Mouse (Mus musculus) heart, embryonic 16.5 days (tissue): ENCODE measurements at regions not wholly inside any gene's neighbourhood (a gene's known extent, or its start where the extent isn't known, plus 50 kb on each side); places are given as distances from the start of the nearest gene placed in this dataset.
"Not testable (repeated sequence)": the region's sequence is repeated elsewhere in the genome, so short reads cannot be mapped to it uniquely, and the experiment has no call there.

Source experiments
- ATAC-seq: fragments of 200-750 bp; cut with Nextera tagmentation; replicated peaks from 2 replicates; pipeline ENCODE4 v1.8.0; 2017; ENCODE audit warnings: moderate number of reproducible peaks; ENCODE audit not compliant: insufficient read depth, low FRiP score; ENCODE audit errors: extremely low read depth
- H3K27ac ChIP-seq: fragments of 300-500 bp; sonication (generic); 2 replicates; pipeline ENCODE4 v1.5.1; 2014; ENCODE audit warnings: mild to moderate bottlenecking, low read length, control low read depth, moderate library complexity
- H3K27me3 ChIP-seq: fragments of 300-500 bp; sonication (generic); 2 replicates; pipeline ENCODE4 v1.6.1; 2014; ENCODE audit warnings: low read length, mixed read lengths; ENCODE audit not compliant: control insufficient read depth, insufficient read depth
- H3K36me3 ChIP-seq: fragments of 300-500 bp; sonication (generic); 2 replicates; pipeline ENCODE4 v1.6.1; 2014; ENCODE audit not compliant: control insufficient read depth, insufficient read depth
- H3K4me1 ChIP-seq: fragments of 300-500 bp; sonication (generic); 2 replicates; pipeline ENCODE4 v1.6.1; 2014; ENCODE audit warnings: low read length, mixed read lengths; ENCODE audit not compliant: control insufficient read depth, insufficient read depth
- H3K4me2 ChIP-seq: fragments of 300-500 bp; sonication (generic); 2 replicates; pipeline ENCODE4 v1.6.1; 2014; ENCODE audit warnings: low read depth, mild to moderate bottlenecking, control low read depth, low read length
- H3K4me3 ChIP-seq: fragments of 300-500 bp; sonication (generic); 2 replicates; pipeline ENCODE4 v1.5.1; 2014; ENCODE audit warnings: mild to moderate bottlenecking, control low read depth, low read length
- H3K9ac ChIP-seq: fragments of 300-500 bp; sonication (generic); 2 replicates; pipeline ENCODE4 v1.6.1; 2014; ENCODE audit warnings: low read length, control low read depth
- H3K9me3 ChIP-seq: fragments of 300-500 bp; sonication (generic); replicated peaks from 2 replicates; pipeline ENCODE4 v1.6.1; 2016; ENCODE audit warnings: low read length; ENCODE audit not compliant: control insufficient read depth
- WGBS: fragments of 180-500 bp; shearing (Covaris S2); extraction: QIAGEN DNeasy Blood & Tissue Kit; methylation state at CpG from one replicate; pipeline ENCODE4 v1.1.7; 2014; 5-methylcytosine and 5-hydroxymethylcytosine counted together

- Histone ChIP-seq H3K27me3 (no peaks in the 10 kb centered on the region), H3K9ac (no peak overlapping the region), H3K27ac (no peak overlapping the region), H3K36me3 (no peaks in the 10 kb centered on the region), H3K9me3 (no peaks in the 10 kb centered on the region), H3K4me2 (no peak overlapping the region), H3K4me1 (no peaks in the 10 kb centered on the region), H3K4me3 (no peak overlapping the region)
- 80% methylated on average over 3 of the region's 3 CpGs for WGBS
- ATAC-seq, result no peak
Observed at GRCm38 (mm10) chr8:96092931-96093330, 204.6 kb upstream of the Got2 start.

DNA sequence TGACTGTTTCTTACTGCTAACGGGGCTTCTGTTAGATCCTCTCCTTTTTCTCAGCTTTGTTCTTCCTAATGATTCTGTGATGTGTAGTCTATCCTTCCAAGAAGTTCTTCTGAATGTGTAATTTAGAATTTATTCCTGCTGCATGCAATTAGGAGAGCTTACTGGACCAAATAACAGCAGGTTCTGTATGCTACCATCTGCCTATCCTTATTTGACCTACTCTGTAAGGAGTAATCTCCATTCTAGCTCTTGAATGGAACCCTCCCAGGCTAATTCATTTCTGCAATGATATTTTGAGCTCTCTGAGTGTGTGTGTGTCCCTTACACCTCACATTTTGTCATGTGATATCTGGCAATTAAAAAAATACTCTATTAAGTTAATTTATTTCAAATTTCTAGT, 201.9 kb upstream of the Got2 start:
- Histone ChIP-seq H3K27ac (no peak overlapping the region), H3K4me1 (no peaks in the 10 kb centered on the region), H3K4me2 (no peak overlapping the region), H3K27me3 (no peaks in the 10 kb centered on the region), H3K36me3 (no peaks in the 10 kb centered on the region), H3K9me3 (no peaks in the 10 kb centered on the region), H3K4me3 (no peak overlapping the region), H3K9ac (no peak overlapping the region)
- no peak for ATAC-seq
- 75% methylated on average over 1 of the region's 1 CpGs for WGBS

DNA sequence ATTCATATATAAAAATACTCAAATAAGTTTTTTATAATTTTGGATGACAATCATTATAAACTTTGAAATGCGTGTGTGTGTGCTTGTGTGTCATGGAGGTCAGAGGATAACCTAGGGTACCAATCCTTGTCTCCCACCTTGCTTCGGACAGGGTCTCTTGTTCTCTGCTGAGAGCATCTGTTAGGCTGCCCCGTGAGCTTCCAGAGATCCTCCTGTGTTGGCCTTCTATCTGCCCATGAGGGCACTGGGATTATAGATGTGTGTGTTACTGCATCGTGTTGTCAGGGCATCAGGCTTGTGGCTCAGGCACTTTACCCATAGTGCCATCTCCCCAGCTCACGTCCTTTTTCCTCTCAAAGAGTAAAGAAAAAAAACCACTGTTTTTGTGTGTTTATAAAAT, 180.0 kb upstream of the Got2 start:
- Histone ChIP-seq H3K27me3 (no peaks in the 10 kb centered on the region), H3K36me3 (no peaks in the 10 kb centered on the region), H3K4me2 (no peak overlapping the region), H3K9ac (no peak overlapping the region), H3K27ac (no peak overlapping the region), H3K4me3 (no peak overlapping the region), H3K4me1 (no peaks in the 10 kb centered on the region), H3K9me3 (no peaks in the 10 kb centered on the region)
- no peak for ATAC-seq
- 74% methylated on average over 5 of the region's 5 CpGs for WGBS

GRCm38 (mm10) chr8:96047686-96048085, 159.3 kb upstream of the Got2 start:
- Histone ChIP-seq H3K9ac (no peak overlapping the region), H3K4me1 (no peaks in the 10 kb centered on the region), H3K4me3 (no peak overlapping the region), H3K27me3 (no peaks in the 10 kb centered on the region), H3K27ac (no peak overlapping the region), H3K36me3 (no peaks in the 10 kb centered on the region), H3K9me3 (no peaks in the 10 kb centered on the region), H3K4me2 (no peak overlapping the region)
- WGBS, result 83% methylated on average over 3 of the region's 3 CpGs
- no peak for ATAC-seq

- Histone ChIP-seq H3K27ac (no peak overlapping the region), H3K4me3 (no peak overlapping the region), H3K4me1 (no peaks in the 10 kb centered on the region), H3K36me3 (no peaks in the 10 kb centered on the region), H3K4me2 (no peak overlapping the region), H3K27me3 (no peaks in the 10 kb centered on the region), H3K9ac (no peak overlapping the region), H3K9me3 (no peaks in the 10 kb centered on the region)
- 59% methylated on average over 5 of the region's 5 CpGs for WGBS
- no peak for ATAC-seq
Observed at GRCm38 (mm10) chr8:96042335-96042734, 154.0 kb upstream of the Got2 start.

GRCm38 (mm10) chr8:96040216-96040615, 151.9 kb upstream of the Got2 start:
- Histone ChIP-seq H3K9ac (no peak overlapping the region), H3K27me3 (no peaks in the 10 kb centered on the region), H3K9me3 (no peaks in the 10 kb centered on the region), H3K4me3 (no peak overlapping the region), H3K4me2 (no peak overlapping the region), H3K36me3 (no peaks in the 10 kb centered on the region), H3K27ac (no peak overlapping the region; the same call in 1 of the 2 replicates), H3K4me1 (no peaks in the 10 kb centered on the region)
- no peak for ATAC-seq
- 41% methylated on average over 1 of the region's 1 CpGs for WGBS

DNA sequence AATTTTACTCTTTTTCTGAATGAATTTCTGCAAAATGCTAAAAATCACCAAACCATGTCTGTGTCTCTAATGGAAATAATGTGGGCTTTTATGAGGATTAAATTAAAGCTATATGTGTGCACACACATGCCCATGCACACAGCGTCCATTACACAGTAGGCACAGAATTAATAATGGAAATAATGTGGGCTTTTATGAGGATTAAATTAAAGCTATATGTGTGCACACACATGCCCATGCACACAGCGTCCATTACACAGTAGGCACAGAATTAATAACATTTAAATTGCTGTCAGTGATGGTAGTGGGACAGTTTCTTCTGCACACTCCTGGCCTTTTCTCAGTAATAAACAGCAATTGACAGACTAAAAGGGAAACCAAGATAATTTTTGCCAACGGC, 130.4 kb upstream of the Got2 start:
- H3K9ac ChIP-seq, H3K4me1 ChIP-seq, H3K27ac ChIP-seq, H3K36me3 ChIP-seq, H3K4me3 ChIP-seq, ATAC-seq, H3K9me3 ChIP-seq, H3K4me2 ChIP-seq, H3K27me3 ChIP-seq: not testable (repeated sequence)
- 79% methylated on average over 3 of the region's 3 CpGs for WGBS

- no peaks in the 10 kb centered on the region for H3K27me3 ChIP-seq
- H3K9ac ChIP-seq, result no peak overlapping the region
- H3K4me1 ChIP-seq, result no peaks in the 10 kb centered on the region
- H3K4me3 ChIP-seq, result no peak overlapping the region
- no peak for ATAC-seq
- H3K36me3 ChIP-seq, result no peaks in the 10 kb centered on the region
- no peak overlapping the region for H3K27ac ChIP-seq
- 76% methylated on average over 1 of the region's 1 CpGs for WGBS
- no peaks in the 10 kb centered on the region for H3K9me3 ChIP-seq
- H3K4me2 ChIP-seq, result no peak overlapping the region
Observed at GRCm38 (mm10) chr8:96012002-96012401, 123.7 kb upstream of the Got2 start.

- H3K27ac ChIP-seq, result no peak overlapping the region
- no peaks in the 10 kb centered on the region for H3K27me3 ChIP-seq
- H3K36me3 ChIP-seq, result no peaks in the 10 kb centered on the region
- ATAC-seq, result no peak
- no peaks in the 10 kb centered on the region for H3K9me3 ChIP-seq
- H3K4me3 ChIP-seq, result no peak overlapping the region
- no peak overlapping the region for H3K4me2 ChIP-seq
- no peaks in the 10 kb centered on the region for H3K4me1 ChIP-seq
- H3K9ac ChIP-seq, result no peak overlapping the region
- 74% methylated on average over 8 of the region's 8 CpGs for WGBS
Observed at GRCm38 (mm10) chr8:95991826-95992463, 103.6 kb upstream of the Got2 start.
